Mouse (Mus musculus) brain, embryonic 14.5 days (tissue): ENCODE results near the gene Nos1.

Experiments used
- CTCF ChIP-seq: fragments of 200-500 bp; IDR thresholded peaks from 2 replicates; pipeline ENCODE4 v1.5.1; 2012; ENCODE audit warnings: inconsistent platforms, mild to moderate bottlenecking, moderate library complexity, borderline replicate concordance; ENCODE audit not compliant: insufficient read depth, insufficient read length; ENCODE audit errors: extremely low read depth
- POLR2A ChIP-seq: fragments of 200-500 bp; IDR thresholded peaks from 2 replicates; pipeline ENCODE4 v1.6.1; 2012; ENCODE audit warnings: mild to moderate bottlenecking, inconsistent platforms, borderline replicate concordance; ENCODE audit not compliant: poor library complexity, insufficient read depth, insufficient read length, severe bottlenecking; ENCODE audit errors: extremely low read depth

- TF ChIP-seq POLR2A, result no peak
- TF ChIP-seq CTCF, result no peak
These were observed 90.8 kb downstream of the Nos1 start for GRCm38 (mm10) chr5:117871614-117872013.
